Comparison of ENCODE assay signal across 26 mouse cellular contexts in the genomic region with DNA sequence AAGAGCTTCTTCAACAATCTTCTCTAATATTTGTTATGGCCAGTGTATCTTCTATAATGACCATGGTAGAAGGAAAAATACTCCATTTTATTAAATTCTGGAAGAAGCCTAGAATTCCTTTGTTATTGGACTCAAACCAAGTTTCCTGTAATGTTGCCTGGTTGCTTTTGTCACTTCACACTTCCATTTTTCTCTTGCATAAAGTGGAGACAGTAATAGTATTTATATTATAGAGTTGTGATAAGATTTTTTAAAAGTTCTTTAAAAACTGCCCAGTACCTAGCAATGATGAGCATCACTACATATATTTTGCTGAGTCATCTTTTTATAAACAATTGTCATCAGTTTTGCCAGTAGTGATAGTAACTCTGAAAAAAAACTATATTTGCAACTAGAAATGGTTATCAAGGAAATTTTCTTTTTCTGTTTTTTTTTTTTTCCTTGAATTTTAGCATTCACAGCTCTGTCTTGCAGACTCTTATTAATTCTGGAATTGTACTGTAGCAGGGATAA.
"Had no signal": no experiment of that assay in that cellular context is flagged by ENCODE, and none has a peak within 500 bp of the region (broad histone marks: within the 10 kb centered on the region; RNA-seq: fewer than 3 reads in every experiment).

No protein-coding gene starts in this region.

- ATAC-seq: hindbrain, postnatal 0 days; intestine, embryonic 16.5 days had no signal

- H3K9ac ChIP-seq: heart, embryonic 13.5 days; heart, embryonic 15.5 days; hindbrain, embryonic 13.5 days; hindbrain, embryonic 15.5 days; kidney, embryonic 15.5 days; limb, embryonic 12.5 days had no signal

- H3K27me3 ChIP-seq: heart, embryonic 13.5 days; heart, embryonic 15.5 days; hindbrain, embryonic 13.5 days; hindbrain, embryonic 15.5 days; kidney, embryonic 15.5 days; limb, embryonic 12.5 days had no signal

- H3K27ac ChIP-seq: heart, adult 2 months; heart, embryonic 13.5 days; heart, embryonic 15.5 days; hindbrain, embryonic 13.5 days; hindbrain, embryonic 15.5 days; hindbrain, postnatal 0 days; kidney, embryonic 15.5 days; kidney, postnatal 0 days; left cerebral cortex, adult 2 months; limb, embryonic 10.5 days; limb, embryonic 12.5 days had no signal

- H3K36me3 ChIP-seq: heart, embryonic 13.5 days; heart, embryonic 15.5 days; hindbrain, embryonic 13.5 days; hindbrain, embryonic 15.5 days; kidney, embryonic 15.5 days; limb, embryonic 10.5 days; limb, embryonic 12.5 days had no signal

- H3K9me3 ChIP-seq: heart, embryonic 13.5 days; heart, embryonic 15.5 days; hindbrain, embryonic 13.5 days; hindbrain, embryonic 15.5 days; kidney, embryonic 15.5 days; limb, embryonic 10.5 days; limb, embryonic 12.5 days had no signal

- H3K4me3 ChIP-seq: heart, adult 2 months; heart, embryonic 13.5 days; heart, embryonic 15.5 days; hindbrain, embryonic 13.5 days; hindbrain, embryonic 15.5 days; kidney, embryonic 15.5 days; left cerebral cortex, adult 2 months; limb, embryonic 10.5 days; limb, embryonic 12.5 days had no signal

- H3K4me1 ChIP-seq: heart, embryonic 13.5 days; heart, embryonic 15.5 days; hindbrain, embryonic 13.5 days; hindbrain, embryonic 15.5 days; kidney, embryonic 15.5 days; limb, embryonic 10.5 days; limb, embryonic 12.5 days had no signal

- H3K4me2 ChIP-seq: heart, embryonic 11.5 days; heart, embryonic 13.5 days; heart, embryonic 15.5 days; hindbrain, embryonic 13.5 days; hindbrain, embryonic 15.5 days; kidney, embryonic 15.5 days; limb, embryonic 12.5 days; liver, embryonic 11.5 days had no signal

- DNase-seq: gastrocnemius, postnatal 14 days; gastrocnemius, postnatal 36 days; heart, adult 11 months; heart, adult 2 months; heart, postnatal 14 days; heart, postnatal 36 days; kidney, adult 11 months; kidney, adult 2 months; kidney, adult 9 months; kidney, postnatal 14 days; kidney, postnatal 36 days; layer of hippocampus, adult 9-11 months; liver had no signal
